Mouse (Mus musculus) T-helper 2 cell (primary cell): ENCODE data around the gene Tmem240.
"Not testable (repeated sequence)": the region's sequence is repeated elsewhere in the genome, so short reads cannot be mapped to it uniquely, and the experiment has no call there.

Experiments
- in situ Hi-C: fragments of 300-600 bp; cut with MboI, MseI; formaldehyde crosslinking; loops from one replicate; pipeline ENCODE4 v1.15.1; 2025; ENCODE audit warnings: high pct_unique_total_duplicates

Gene Tmem240

GRCm38 (mm10) chr4:155734951-155735702, 527 bp downstream of the Tmem240 start:
- in situ Hi-C loops = no loop called here

- in situ Hi-C loops = no loop called here
These were observed 1.2 kb downstream of the Tmem240 start for GRCm38 (mm10) chr4:155735788-155736187.

GRCm38 (mm10) chr4:155736421-155736820, 1.8 kb downstream of the Tmem240 start:
- in situ Hi-C loops = no loop called here

- in situ Hi-C loops = no loop called here
These were observed 3.7 kb downstream of the Tmem240 start for GRCm38 (mm10) chr4:155738262-155738661.

GRCm38 (mm10) chr4:155739152-155739551, 4.6 kb downstream of the Tmem240 start:
- in situ Hi-C loops = no loop called here

- in situ Hi-C loops = no loop called here
These were observed 5.4 kb downstream of the Tmem240 start for GRCm38 (mm10) chr4:155739741-155740636.

- in situ Hi-C loops = not testable (repeated sequence)
These were observed 6.1 kb downstream of the Tmem240 start for GRCm38 (mm10) chr4:155740681-155741080.

- in situ Hi-C loops = no loop called here
These were observed 8.1 kb downstream of the Tmem240 start for GRCm38 (mm10) chr4:155742684-155743083.

- in situ Hi-C loops = no loop called here
These were observed 9.9 kb downstream of the Tmem240 start for GRCm38 (mm10) chr4:155744474-155744873.

- in situ Hi-C loops = no loop called here
These were observed 10.5 kb downstream of the Tmem240 start for GRCm38 (mm10) chr4:155745136-155745535.

GRCm38 (mm10) chr4:155746036-155746548, 11.5 kb downstream of the Tmem240 start:
- in situ Hi-C loops = no loop called here

- in situ Hi-C loops = no loop called here
These were observed 12.2 kb downstream of the Tmem240 start for GRCm38 (mm10) chr4:155746575-155747490.

- in situ Hi-C loops = no loop called here
These were observed 22.4 kb downstream of the Tmem240 start for GRCm38 (mm10) chr4:155757011-155757410.

GRCm38 (mm10) chr4:155759862-155760612, 25.4 kb downstream of the Tmem240 start:
- in situ Hi-C loops = no loop called here

- in situ Hi-C loops = no loop called here
These were observed 26.2 kb downstream of the Tmem240 start, which contains the start of gene Atad3a for GRCm38 (mm10) chr4:155760613-155761355. Gene Atad3a, minus strand, starts transcription at chr4:155761093.

GRCm38 (mm10) chr4:155761356-155762099, 26.9 kb downstream of the Tmem240 start:
- in situ Hi-C loops = no loop called here

- in situ Hi-C loops = no loop called here
These were observed 27.8 kb downstream of the Tmem240 start for GRCm38 (mm10) chr4:155762357-155762756.

- in situ Hi-C loops = no loop called here
These were observed 34.9 kb downstream of the Tmem240 start for GRCm38 (mm10) chr4:155769496-155769879.

- in situ Hi-C loops = no loop called here
These were observed 35.4 kb downstream of the Tmem240 start for GRCm38 (mm10) chr4:155769880-155770512.
